8 mouse cellular contexts compared by ENCODE assay signal in genomic region chr2:124610586-124611105, GRCm38 (mm10).
A peak's percentile ranks its signal among the peaks of the same experiment; 100 is the strongest.
DNase-seq lines count a peak whose midpoint lies in the region; ATAC-seq lines count a peak whose summit lies in the region.

No protein-coding gene starts in this region.

- no peaks in the 10 kb centered on the region for H3K9me3 ChIP-seq in lung, embryonic 15.5 days
- H3K9me3 ChIP-seq in embryonic facial prominence, embryonic 10.5 days = no peaks in the 10 kb centered on the region
- H3K9me3 ChIP-seq in intestine, embryonic 14.5 days (ENCODE audit: control insufficient read depth, low read length) = no peaks in the 10 kb centered on the region
- H3K9me3 ChIP-seq in midbrain, embryonic 16.5 days (replicated peaks; ENCODE audit: control insufficient read depth, low read length, poor library complexity, severe bottlenecking) = no peaks in the 10 kb centered on the region

- peaks cover 30% of the 10 kb centered on the region for H3K4me1 ChIP-seq in lung, embryonic 15.5 days
- peaks cover 26% of the 10 kb centered on the region for H3K4me1 ChIP-seq in embryonic facial prominence, embryonic 10.5 days
- H3K4me1 ChIP-seq in intestine, embryonic 14.5 days (replicated peaks; ENCODE audit: control insufficient read depth, insufficient read depth, low read length) = peaks cover 35% of the 10 kb centered on the region
- H3K4me1 ChIP-seq in midbrain, embryonic 16.5 days (ENCODE audit: control insufficient read depth, insufficient read depth, low read length) = peaks cover 13% of the 10 kb centered on the region

- H3K9ac ChIP-seq in lung, embryonic 15.5 days = peak overlapping the region; percentile 83
- peak overlapping the region; percentile 85 for H3K9ac ChIP-seq in intestine, embryonic 14.5 days (ENCODE audit: low read length)
- H3K9ac ChIP-seq in midbrain, embryonic 16.5 days (ENCODE audit: low read depth, low read length) = peak overlapping the region; percentile 85

- peak overlapping the region; percentile 90 for H3K4me2 ChIP-seq in lung, embryonic 15.5 days
- peak overlapping the region; percentile 69 for H3K4me2 ChIP-seq in intestine, embryonic 14.5 days (ENCODE audit: low read length)
- H3K4me2 ChIP-seq in midbrain, embryonic 16.5 days (ENCODE audit: low read length) = peak overlapping the region; percentile 98

- peak; percentile 0; the same call in 1 of the 2 replicates for ATAC-seq in lung, embryonic 15.5 days (ENCODE audit: borderline replicate concordance, extremely low read depth, low FRiP score, low TSS enrichment)
- no peak; the same call in 1 of the 2 replicates for ATAC-seq in intestine, embryonic 14.5 days (replicated peaks; ENCODE audit: low FRiP score, low TSS enrichment, low read depth)
- no peak; the same call in 1 of the 2 replicates for ATAC-seq in midbrain, embryonic 16.5 days

- DNase-seq in lung, postnatal 4 days = no peak
- no peak for DNase-seq in embryonic facial prominence, embryonic 10.5 days (ENCODE audit: low spot score)
- no peak for DNase-seq in intestine, embryonic 14.5 days (ENCODE audit: low spot score)
- DNase-seq in spleen, postnatal 14 days (ENCODE audit: low spot score in 2 of 2) = no peak
- DNase-seq in cerebellum, adult 9-11 months = no peak
- no peak for DNase-seq in layer of hippocampus, adult 8-10 months (ENCODE audit: low spot score in 2 of 2)

- H3K27ac ChIP-seq in lung, embryonic 15.5 days = peak overlapping the region; percentile 99
- H3K27ac ChIP-seq in embryonic facial prominence, embryonic 10.5 days (replicated peaks) = peak overlapping the region; percentile 92
- peak overlapping the region; percentile 97 for H3K27ac ChIP-seq in intestine, embryonic 14.5 days (ENCODE audit: low read depth)
- peak overlapping the region; percentile 89 for H3K27ac ChIP-seq in midbrain, embryonic 16.5 days (ENCODE audit: low read length)

- peaks cover 12% of the 10 kb centered on the region; the same call in 1 of the 2 replicates for H3K27me3 ChIP-seq in lung, embryonic 15.5 days
- H3K27me3 ChIP-seq in embryonic facial prominence, embryonic 10.5 days (replicated peaks; ENCODE audit: low read depth, poor library complexity, severe bottlenecking) = peaks cover 47% of the 10 kb centered on the region
- H3K27me3 ChIP-seq in intestine, embryonic 14.5 days (replicated peaks; ENCODE audit: control insufficient read depth, insufficient read depth, low read length) = no peaks in the 10 kb centered on the region
- 0 out of 2 replicates have a peak, but pooled peaks cover 2% of the 10 kb centered on the region for H3K27me3 ChIP-seq in midbrain, embryonic 16.5 days (ENCODE audit: control insufficient read depth, insufficient read depth, low read depth, low read length)

- H3K4me3 ChIP-seq in lung, embryonic 15.5 days = peak overlapping the region; percentile 80
- H3K4me3 ChIP-seq in embryonic facial prominence, embryonic 10.5 days = peak overlapping the region; percentile 83
- H3K4me3 ChIP-seq in intestine, embryonic 14.5 days (ENCODE audit: low read depth, low read length) = peak overlapping the region; percentile 76
- H3K4me3 ChIP-seq in midbrain, embryonic 16.5 days (ENCODE audit: low read depth, low read length) = peak overlapping the region; percentile 58

- whole genome bisulfite sequencing in lung, embryonic 15.5 days = 2% methylated on average over 39 of the region's 39 CpGs
- under 1% methylated on average over 39 of the region's 39 CpGs for WGBS in embryonic facial prominence, embryonic 10.5 days
- under 1% methylated on average over 39 of the region's 39 CpGs for WGBS in intestine, embryonic 14.5 days
- WGBS in midbrain, embryonic 16.5 days = under 1% methylated on average over 39 of the region's 39 CpGs

- no peaks in the 10 kb centered on the region for H3K36me3 ChIP-seq in lung, embryonic 15.5 days
- H3K36me3 ChIP-seq in embryonic facial prominence, embryonic 10.5 days (replicated peaks) = no peaks in the 10 kb centered on the region
- no peaks in the 10 kb centered on the region for H3K36me3 ChIP-seq in intestine, embryonic 14.5 days (ENCODE audit: control insufficient read depth, insufficient read depth, low read length)
- H3K36me3 ChIP-seq in midbrain, embryonic 16.5 days (ENCODE audit: control insufficient read depth, insufficient read depth, low read length) = no peaks in the 10 kb centered on the region
